Mouse (Mus musculus): Measurements from ENCODE around the gene Gfpt2.

Gfpt2 gene

DNA sequence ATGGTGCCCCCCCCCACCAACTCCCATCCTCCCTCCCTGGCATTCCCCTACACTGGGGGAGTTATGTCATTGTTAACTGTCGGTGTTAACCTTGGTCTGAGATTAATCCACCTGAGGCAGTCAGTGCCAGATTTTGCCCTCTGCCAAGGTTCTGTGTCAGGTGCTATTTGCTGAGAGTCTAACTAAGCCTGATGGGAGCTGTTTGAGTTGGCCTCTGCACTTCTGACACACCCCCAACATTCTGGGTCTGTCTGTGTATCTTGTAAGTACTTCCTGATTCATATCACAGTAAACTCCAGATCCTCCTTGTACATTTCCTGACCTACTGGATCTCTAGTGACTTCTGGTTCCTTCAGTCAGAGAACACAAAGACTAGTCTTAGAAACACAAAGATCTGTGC, 46.7 kb downstream of the Gfpt2 start:
- no peak for DNase-seq (ENCODE audit: low spot score in 2 of 2)

GRCm38 (mm10) chr11:49841886-49842285, 47.9 kb downstream of the Gfpt2 start:
- DNase-seq (ENCODE audit: low spot score in 2 of 2) = no peak

GRCm38 (mm10) chr11:49842718-49843117, 48.7 kb downstream of the Gfpt2 start:
- no peak for DNase-seq (ENCODE audit: low spot score in 2 of 2)

- DNase-seq (ENCODE audit: low spot score in 2 of 2) = no peak
Measured at GRCm38 (mm10) chr11:49844311-49844710, 50.3 kb downstream of the Gfpt2 start.

- peak in 1 of 2 experiments; percentile 52 for DNase-seq (ENCODE audit: low spot score in 2 of 2)
Measured at GRCm38 (mm10) chr11:49844969-49845368, 51.0 kb downstream of the Gfpt2 start.

GRCm38 (mm10) chr11:49845958-49846357, 52.0 kb downstream of the Gfpt2 start:
- DNase-seq (ENCODE audit: low spot score in 2 of 2) = peak in 1 of 2 experiments; percentile 19

DNA sequence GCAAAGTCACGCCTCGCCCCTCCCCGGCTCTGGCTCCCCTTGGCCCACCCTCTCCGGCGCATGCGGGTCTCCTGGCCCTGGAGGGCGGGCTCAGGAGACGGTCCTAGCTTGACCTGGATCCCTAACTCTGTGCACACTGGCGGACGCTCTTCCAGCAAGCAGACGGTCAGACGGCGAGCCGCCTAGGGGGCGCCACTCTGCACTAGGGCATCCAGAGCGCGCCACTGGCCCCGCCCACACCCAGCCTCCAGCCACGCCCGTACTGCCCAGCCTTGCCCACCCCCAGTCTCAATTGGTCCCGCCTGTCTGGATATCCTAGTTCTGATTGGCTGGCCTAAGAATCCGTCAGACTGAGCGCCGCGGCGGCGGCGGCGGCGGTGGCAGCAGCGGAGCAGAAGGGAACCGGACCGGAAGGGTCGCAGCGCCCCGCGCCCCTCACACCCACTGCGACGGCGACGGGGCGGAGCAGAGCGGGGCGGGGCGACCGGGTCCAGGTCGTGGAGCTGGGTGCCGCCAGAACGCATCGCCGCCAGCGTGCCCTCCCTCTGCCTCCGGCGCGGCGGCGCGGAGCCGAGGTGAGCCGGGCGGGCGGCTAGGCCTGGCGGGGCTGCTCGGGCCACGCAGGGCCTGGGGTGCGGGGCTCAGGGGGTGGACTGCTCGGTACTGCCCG, 52.6 kb downstream of the Gfpt2 start, which contains the start of gene Mapk9:
TSS of gene Mapk9 (plus strand) at position 351 of the 670 bp plus-strand sequence.
- peak; percentile 96 to 98 for DNase-seq (ENCODE audit: low spot score in 2 of 2)

GRCm38 (mm10) chr11:49847071-49847810, 53.3 kb downstream of the Gfpt2 start:
- DNase-seq (ENCODE audit: low spot score in 2 of 2) = no peak

GRCm38 (mm10) chr11:49847811-49848078, 53.8 kb downstream of the Gfpt2 start:
- no peak for DNase-seq (ENCODE audit: low spot score in 2 of 2)

DNA sequence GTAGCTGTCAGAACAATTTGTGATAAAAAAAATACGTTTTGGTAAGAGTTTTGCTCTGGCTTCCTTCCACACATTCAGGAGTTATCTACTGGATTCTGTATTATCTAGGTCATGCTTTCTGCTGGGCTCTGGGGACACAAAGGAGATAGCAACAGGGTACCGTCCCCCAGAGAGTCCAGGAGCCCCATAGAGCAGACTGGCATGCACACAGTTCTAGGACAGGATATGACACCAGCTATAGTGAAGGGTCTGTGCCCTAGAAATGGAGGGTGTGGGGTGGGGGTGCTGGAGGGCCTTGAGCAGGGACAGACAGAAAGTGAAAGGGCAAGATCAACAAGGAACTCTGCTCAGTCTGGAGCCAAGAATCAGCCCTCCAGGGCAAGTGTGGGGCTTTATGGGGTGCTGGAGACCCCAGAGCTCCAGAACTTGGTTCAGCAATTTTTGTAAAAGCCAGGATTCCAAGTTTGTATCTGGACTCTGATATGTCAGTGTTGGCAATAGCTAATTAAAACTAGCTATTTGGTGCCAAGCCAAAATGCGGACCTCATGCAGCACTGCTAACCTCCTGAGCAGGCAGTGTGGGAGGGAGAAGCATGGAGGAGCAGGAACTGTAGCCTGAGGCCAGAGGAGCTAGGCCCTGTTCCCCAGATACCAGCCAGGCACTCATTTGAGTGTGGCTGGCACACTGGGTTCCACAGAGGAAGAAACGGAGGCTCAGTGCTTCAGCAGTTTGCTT, 54.3 kb downstream of the Gfpt2 start:
- no peak for DNase-seq (ENCODE audit: low spot score in 2 of 2)

GRCm38 (mm10) chr11:49850331-49850730, 56.4 kb downstream of the Gfpt2 start:
- DNase-seq (ENCODE audit: low spot score in 2 of 2) = no peak

GRCm38 (mm10) chr11:49855144-49855543, 61.2 kb downstream of the Gfpt2 start:
- DNase-seq (ENCODE audit: low spot score in 2 of 2) = no peak

GRCm38 (mm10) chr11:49861139-49861538, 67.2 kb downstream of the Gfpt2 start:
- DNase-seq (ENCODE audit: low spot score in 2 of 2) = no peak

DNA sequence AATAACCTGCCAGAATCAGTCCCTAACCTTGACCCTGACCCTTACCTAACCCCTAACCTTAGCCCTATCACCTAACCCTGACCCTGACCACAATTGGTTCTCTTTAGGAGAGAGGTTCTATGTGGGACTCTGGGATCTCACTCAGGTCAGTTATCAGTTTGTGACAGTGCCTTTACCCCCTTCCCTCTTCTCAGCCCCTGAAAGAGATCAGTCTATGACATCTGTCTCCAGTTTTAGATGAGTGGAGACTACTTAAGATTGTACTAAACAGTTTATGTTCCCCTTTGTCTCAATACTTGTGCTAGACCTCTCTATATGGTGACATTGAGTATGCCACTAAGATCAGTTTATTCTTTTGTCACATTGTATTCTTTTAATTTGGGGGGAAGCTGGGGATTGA, 69.9 kb downstream of the Gfpt2 start:
- DNase-seq (ENCODE audit: low spot score in 2 of 2) = no peak

GRCm38 (mm10) chr11:49867320-49867719, 73.3 kb downstream of the Gfpt2 start:
- DNase-seq (ENCODE audit: low spot score in 2 of 2) = no peak

- DNase-seq (ENCODE audit: low spot score in 2 of 2) = peak in 1 of 2 experiments; percentile 39
Measured at GRCm38 (mm10) chr11:49869762-49870161, 75.8 kb downstream of the Gfpt2 start.

DNA sequence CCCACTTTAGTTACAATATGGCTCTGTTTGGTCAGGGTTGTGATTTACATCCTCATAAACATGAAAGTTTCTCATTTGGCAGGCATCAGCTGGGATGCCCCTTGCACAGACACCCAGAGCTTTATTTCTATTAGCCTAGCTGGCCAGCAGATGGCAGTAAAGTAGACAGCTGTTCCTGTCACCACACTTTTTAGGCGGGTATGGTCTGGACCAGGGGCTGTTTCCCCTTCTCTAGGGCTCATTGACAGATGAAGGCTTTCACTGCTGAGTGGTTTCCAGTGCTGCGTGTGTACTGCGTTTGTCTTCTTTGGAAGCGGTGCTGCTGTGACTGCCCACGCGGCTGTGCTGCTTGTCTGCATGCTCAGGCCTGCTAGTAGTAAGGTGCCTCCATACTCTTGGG, 77.9 kb downstream of the Gfpt2 start:
- no peak for DNase-seq (ENCODE audit: low spot score in 2 of 2)

DNA sequence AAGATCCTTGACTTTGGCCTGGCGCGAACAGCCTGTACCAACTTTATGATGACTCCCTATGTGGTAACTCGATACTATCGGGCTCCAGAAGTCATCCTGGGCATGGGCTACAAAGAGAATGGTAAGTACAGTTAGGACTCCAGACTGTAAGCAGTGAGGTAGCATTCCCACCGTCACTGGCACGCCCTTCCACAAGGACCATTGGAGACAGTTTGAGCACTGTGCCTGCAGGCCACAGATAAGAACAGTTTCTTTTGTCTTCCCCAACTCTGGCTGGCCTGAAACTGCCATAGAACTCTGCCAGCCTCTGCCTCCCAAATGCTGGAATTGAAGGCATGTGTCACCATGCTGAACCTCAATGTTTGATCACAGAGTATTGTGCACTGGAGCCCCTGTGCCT, 78.8 kb downstream of the Gfpt2 start:
- DNase-seq (ENCODE audit: low spot score in 2 of 2) = no peak

GRCm38 (mm10) chr11:49876948-49877817, 83.2 kb downstream of the Gfpt2 start:
- DNase-seq (ENCODE audit: low spot score in 2 of 2) = no peak

DNA sequence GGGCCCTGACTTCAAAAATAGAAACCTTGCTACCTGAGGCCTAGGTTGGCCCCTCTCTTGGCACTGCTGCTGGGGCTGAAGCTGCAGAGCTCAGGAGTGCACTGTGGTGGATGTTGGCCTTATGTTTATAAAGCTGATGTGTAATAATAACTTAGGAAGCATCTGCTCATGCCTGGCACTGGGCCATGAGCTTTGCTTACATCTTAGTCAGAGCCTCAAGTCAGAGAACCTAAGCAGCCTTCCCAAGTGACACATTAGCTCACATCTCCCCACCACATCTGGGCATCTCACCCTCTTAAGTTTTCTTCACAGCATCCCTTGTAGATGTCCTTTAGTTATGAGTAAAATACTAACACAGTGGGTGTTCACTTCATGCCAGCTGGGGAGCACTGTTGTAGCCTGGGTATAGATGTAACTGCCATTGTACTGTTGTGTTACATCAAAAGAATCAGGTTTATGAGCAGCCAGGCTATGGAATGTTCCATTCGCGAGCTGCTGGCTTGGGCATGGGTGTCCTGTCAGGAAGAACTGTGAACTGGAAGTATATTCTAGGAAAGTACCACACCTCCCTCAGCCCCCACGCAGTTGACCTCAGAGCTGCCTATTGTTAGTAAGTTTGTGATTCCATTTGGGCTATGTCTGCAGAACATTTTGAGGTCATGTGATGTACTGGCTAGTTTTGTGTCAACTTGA, 86.1 kb downstream of the Gfpt2 start:
- DNase-seq (ENCODE audit: low spot score in 2 of 2) = no peak

GRCm38 (mm10) chr11:49883394-49883793, 89.4 kb downstream of the Gfpt2 start:
- no peak for DNase-seq (ENCODE audit: low spot score in 2 of 2)
